Comparison of ENCODE assay signal across 10 mouse cellular contexts in the genomic region with DNA sequence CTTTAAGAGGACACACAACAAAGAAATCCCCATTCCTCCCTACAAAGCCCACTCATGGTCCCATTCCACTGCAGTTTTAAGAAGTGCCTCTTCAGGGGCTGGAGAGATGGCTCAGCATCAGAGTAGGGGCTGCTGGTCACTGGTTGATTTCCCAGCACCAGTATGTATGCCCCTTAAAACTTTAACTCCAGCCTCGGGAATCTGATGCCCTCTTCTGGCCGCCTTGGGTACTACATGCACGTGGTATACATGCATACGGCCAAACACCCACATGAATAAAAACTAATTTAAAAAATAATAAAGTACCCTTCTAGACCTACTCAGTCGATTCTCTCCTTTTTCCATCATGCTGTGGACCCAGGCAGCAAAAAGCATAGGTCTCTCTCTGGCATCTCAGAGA. TPM values are rescaled to one million over a fixed set of nuclear protein-coding genes. Genes with fewer than 3 reads are reported as not detected.
DNase-seq lines count a peak whose midpoint lies in the region; ATAC-seq and TF ChIP-seq lines count a peak whose summit lies in the region.
"Had no signal": no experiment of that assay in that cellular context is flagged by ENCODE, and none has a peak within 500 bp of the region (broad histone marks: within the 10 kb centered on the region; RNA-seq: fewer than 3 reads in every experiment).

No protein-coding gene starts in this region.

- no peak overlapping the region for H3K27ac ChIP-seq in intestine, postnatal 0 days (ENCODE audit: low read depth, low read length)
- H3K27ac ChIP-seq in intestine, embryonic 16.5 days (ENCODE audit: low read length), result no peak overlapping the region
- no peak overlapping the region for H3K27ac ChIP-seq in embryonic facial prominence, embryonic 11.5 days (replicated peaks; ENCODE audit: low read depth, low read length)
- H3K27ac ChIP-seq: liver, embryonic 15.5 days had no signal

- no peaks in the 10 kb centered on the region for H3K9me3 ChIP-seq in intestine, postnatal 0 days (ENCODE audit: control insufficient read depth)
- no peaks in the 10 kb centered on the region for H3K9me3 ChIP-seq in intestine, embryonic 16.5 days (ENCODE audit: control insufficient read depth, low read length)
- no peaks in the 10 kb centered on the region for H3K9me3 ChIP-seq in embryonic facial prominence, embryonic 11.5 days (replicated peaks; ENCODE audit: control insufficient read depth, low read length)
- H3K9me3 ChIP-seq: liver, embryonic 15.5 days had no signal

- H3K4me2 ChIP-seq in intestine, postnatal 0 days (replicated peaks; ENCODE audit: low read depth), result no peak overlapping the region
- no peak overlapping the region for H3K4me2 ChIP-seq in intestine, embryonic 16.5 days (ENCODE audit: low read depth, low read length)
- no peak overlapping the region for H3K4me2 ChIP-seq in embryonic facial prominence, embryonic 11.5 days (ENCODE audit: low read depth, low read length)
- H3K4me2 ChIP-seq: liver, embryonic 15.5 days had no signal

- peaks cover 4% of the 10 kb centered on the region; the same call in 1 of the 2 replicates for H3K36me3 ChIP-seq in intestine, postnatal 0 days (ENCODE audit: control insufficient read depth, insufficient read depth)
- no peaks in the 10 kb centered on the region for H3K36me3 ChIP-seq in intestine, embryonic 16.5 days (ENCODE audit: control insufficient read depth, insufficient read depth, low read length)
- H3K36me3 ChIP-seq in embryonic facial prominence, embryonic 11.5 days (replicated peaks; ENCODE audit: control insufficient read depth, insufficient read depth, low read depth, low read length), result no peaks in the 10 kb centered on the region
- H3K36me3 ChIP-seq: liver, embryonic 15.5 days had no signal

- H3K4me3 ChIP-seq in intestine, postnatal 0 days (ENCODE audit: low read depth, low read length), result no peak overlapping the region
- H3K4me3 ChIP-seq in intestine, embryonic 16.5 days (ENCODE audit: low read length), result no peak overlapping the region
- no peak overlapping the region for H3K4me3 ChIP-seq in embryonic facial prominence, embryonic 11.5 days (ENCODE audit: low read depth, low read length)
- H3K4me3 ChIP-seq: erythroblast, embryonic 14.5 days; liver, embryonic 15.5 days had no signal

- 18% methylated on average over 5 of the region's 5 CpGs for WGBS in intestine, postnatal 0 days
- WGBS in intestine, embryonic 16.5 days, result 16% methylated on average over 5 of the region's 5 CpGs
- WGBS in embryonic facial prominence, embryonic 11.5 days, result 14% methylated on average over 5 of the region's 5 CpGs

- no peak overlapping the region for H3K9ac ChIP-seq in intestine, postnatal 0 days (ENCODE audit: low read depth, low read length)
- no peak overlapping the region for H3K9ac ChIP-seq in intestine, embryonic 16.5 days (ENCODE audit: low read depth, low read length)
- H3K9ac ChIP-seq in embryonic facial prominence, embryonic 11.5 days (replicated peaks; ENCODE audit: low read length), result no peak overlapping the region
- H3K9ac ChIP-seq: liver, embryonic 15.5 days had no signal

- TF ChIP-seq CTCF in intestine, postnatal 0 days (IDR thresholded peaks at IDR 0.05; ENCODE audit: low read depth), result peak; percentile 78

- peak; percentile 69 for DNase-seq in CD8-positive naive resting alpha-beta T cell, adult 2 months (ENCODE audit: low read depth in 2 of 2, low spot score in 2 of 2)
- DNase-seq in adrenal gland, postnatal 14 days, result peak; percentile 75
- peak; percentile 60 for DNase-seq in embryonic facial prominence, embryonic 11.5 days (ENCODE audit: low spot score)
- peak; percentile 73 to 76 for DNase-seq in layer of hippocampus, postnatal 10 days (ENCODE audit: low spot score in 2 of 2)
- peak; percentile 32 to 62 for DNase-seq in natural killer cell, adult 2 months (ENCODE audit: low spot score in 2 of 2)
- DNase-seq in thymus, postnatal 14 days, result peak; percentile 86

- H3K27me3 ChIP-seq in intestine, postnatal 0 days (replicated peaks; ENCODE audit: control insufficient read depth, insufficient read depth, low read length), result no peaks in the 10 kb centered on the region
- no peaks in the 10 kb centered on the region for H3K27me3 ChIP-seq in intestine, embryonic 16.5 days (replicated peaks; ENCODE audit: control insufficient read depth, insufficient read depth, low read length)
- H3K27me3 ChIP-seq in embryonic facial prominence, embryonic 11.5 days (ENCODE audit: control insufficient read depth, insufficient read depth, low read length), result no peaks in the 10 kb centered on the region
- H3K27me3 ChIP-seq: liver, embryonic 15.5 days had no signal

- ATAC-seq in intestine, postnatal 0 days, result no peak
- ATAC-seq in intestine, embryonic 16.5 days, result no peak
- no peak for ATAC-seq in embryonic facial prominence, embryonic 11.5 days (replicated peaks; ENCODE audit: insufficient number of reproducible peaks, low FRiP score, low TSS enrichment, low read depth)

- no peaks in the 10 kb centered on the region; the same call in 1 of the 2 replicates for H3K4me1 ChIP-seq in intestine, postnatal 0 days (replicated peaks; ENCODE audit: control insufficient read depth, insufficient read depth, low read length)
- H3K4me1 ChIP-seq in intestine, embryonic 16.5 days (ENCODE audit: control insufficient read depth, insufficient read depth, low read length), result no peaks in the 10 kb centered on the region
- no peaks in the 10 kb centered on the region for H3K4me1 ChIP-seq in embryonic facial prominence, embryonic 11.5 days (ENCODE audit: control insufficient read depth, insufficient read depth, low read length)

RNA-seq across cellular contexts. Expression of a gene that starts 28.9 kb away (rescaled TPM):
- 0.07 and 0.14 TPM in 2 replicates for polyA plus RNA-seq in intestine, postnatal 0 days (2015; fragmentation: Nextera tagmentation; extraction: Ambion mirVana)
- polyA plus RNA-seq in intestine, embryonic 16.5 days (2015; fragmentation: Nextera tagmentation; extraction: Ambion mirVana), result 0.07 and 0.17 TPM in 2 replicates
- total RNA-seq in adrenal gland, postnatal 14 days (2021), result 0.71 and 0.74 TPM in 2 replicates
- 0.25 and 0.28 TPM in 2 replicates for polyA plus RNA-seq in embryonic facial prominence, embryonic 11.5 days (2014; fragmentation: Nextera tagmentation; extraction: Ambion mirVana)
- 100 to 1,000 TPM; 184 to 203 TPM for total RNA-seq in layer of hippocampus, postnatal 10 days (2021)
- polyA plus RNA-seq: erythroblast, embryonic 14.5 days had no signal

RNA-seq across cellular contexts. Expression of a gene that starts 36.7 kb away (rescaled TPM):
- polyA plus RNA-seq in intestine, postnatal 0 days (2015; fragmentation: Nextera tagmentation; extraction: Ambion mirVana), result 1.2 and 1.3 TPM in 2 replicates
- 1.1 and 1.4 TPM in 2 replicates for polyA plus RNA-seq in intestine, embryonic 16.5 days (2015; fragmentation: Nextera tagmentation; extraction: Ambion mirVana)
- 4.0 and 5.6 TPM in 2 replicates for total RNA-seq in adrenal gland, postnatal 14 days (2021)
- 2.9 and 4.1 TPM in 2 replicates for polyA plus RNA-seq in embryonic facial prominence, embryonic 11.5 days (2014; fragmentation: Nextera tagmentation; extraction: Ambion mirVana)
- 10 to 100 TPM; 21.6 to 25.5 TPM for total RNA-seq in layer of hippocampus, postnatal 10 days (2021)
- polyA plus RNA-seq: erythroblast, embryonic 14.5 days had no signal
